Mouse (Mus musculus) liver, postnatal 0 days (tissue): Measurements from ENCODE around the gene Psmd11. TPM values are rescaled to one million over a fixed set of nuclear protein-coding genes. Genes with fewer than 3 reads are reported as not detected.

Experiments
- ATAC-seq: fragments of 200-750 bp; cut with Nextera tagmentation; 2 replicates; pipeline ENCODE4 v1.8.0; 2017; ENCODE audit warnings: mild to moderate bottlenecking, moderate library complexity
- DNase-seq: peaks from one replicate; pipeline ENCODE4 v3.0.0-alpha.2; 2016
- H3K27ac ChIP-seq: fragments of 300-500 bp; sonication (generic); 2 replicates; pipeline ENCODE4 v1.5.1; 2014; ENCODE audit warnings: antibody characterized with exemption, moderate library complexity, mild to moderate bottlenecking, low read depth
- H3K27me3 ChIP-seq: fragments of 300-500 bp; sonication (generic); 2 replicates; pipeline ENCODE4 v1.6.1; 2014; ENCODE audit warnings: low read length, control low read depth, mixed read lengths; ENCODE audit not compliant: insufficient read depth
- H3K36me3 ChIP-seq: fragments of 300-500 bp; sonication (generic); replicated peaks from 2 replicates; pipeline ENCODE4 v1.6.1; 2014; ENCODE audit warnings: mild to moderate bottlenecking, control low read depth, low read length, moderate library complexity, mixed read lengths; ENCODE audit not compliant: insufficient read depth
- H3K4me1 ChIP-seq: fragments of 300-500 bp; sonication (generic); 2 replicates; pipeline ENCODE4 v1.6.1; 2014; ENCODE audit warnings: antibody characterized with exemption, mild to moderate bottlenecking, control low read depth; ENCODE audit not compliant: insufficient read depth
- H3K4me2 ChIP-seq: fragments of 300-500 bp; sonication (generic); 2 replicates; pipeline ENCODE4 v1.6.1; 2014; ENCODE audit warnings: low read depth, mild to moderate bottlenecking, low read length, moderate library complexity, mixed read lengths
- H3K4me3 ChIP-seq: fragments of 300-500 bp; sonication (generic); 2 replicates; pipeline ENCODE4 v1.5.1; 2014; ENCODE audit warnings: low read depth, low read length
- H3K9ac ChIP-seq: fragments of 300-500 bp; sonication (generic); replicated peaks from 2 replicates; pipeline ENCODE4 v1.6.1; 2014; ENCODE audit warnings: mild to moderate bottlenecking, moderate library complexity
- H3K9me3 ChIP-seq: fragments of 300-500 bp; sonication (generic); 2 replicates; pipeline ENCODE4 v1.6.1; 2016; ENCODE audit warnings: mild to moderate bottlenecking, control low read depth, low read length, mixed read lengths
- CTCF ChIP-seq: sonication (generic); IDR thresholded peaks from 2 replicates; pipeline ENCODE4 v1.5.1; 2016; ENCODE audit warnings: antibody characterized with exemption, low read depth
- EP300 ChIP-seq: IDR thresholded peaks from 2 replicates; pipeline ENCODE4 v1.6.1; 2016; ENCODE audit warnings: antibody characterized with exemption, low read depth, mild to moderate bottlenecking
- WGBS: fragments of 180-500 bp; shearing (Covaris S2); extraction: QIAGEN DNeasy Blood & Tissue Kit; methylation state at CpG from one replicate; pipeline ENCODE4 v1.1.7; 2014; ENCODE audit not compliant: insufficient replicate concordance; 5-methylcytosine and 5-hydroxymethylcytosine counted together
- polyA plus RNA-seq: library from polyadenylated mRNA; unstranded; fragments of >200 nt; fragmentation: Nextera tagmentation; extraction: Ambion mirVana; gene quantifications from 2 replicates; pipeline ENCODE4 v1.2.1, GENCODE M21; 2015

Gene Psmd11
- polyA plus RNA-seq, 1 experiment from 2014 or later, result 143 TPM

- Histone ChIP-seq H3K27ac (no peak overlapping the region), H3K4me3 (no peak overlapping the region), H3K4me1 (no peaks in the 10 kb centered on the region), H3K27me3 (no peaks in the 10 kb centered on the region), H3K4me2 (no peak overlapping the region), H3K36me3 (peaks cover 49% of the 10 kb centered on the region), H3K9ac (no peak overlapping the region), H3K9me3 (no peaks in the 10 kb centered on the region)
- no peak for ATAC-seq
- WGBS, result 72% methylated on average over 2 of the region's 2 CpGs
- TF ChIP-seq CTCF (no peak), EP300 (no peak)
- no peak for DNase-seq
These were observed 18.0 kb upstream of the Psmd11 start for GRCm38 (mm10) chr11:80410377-80410776.

DNA sequence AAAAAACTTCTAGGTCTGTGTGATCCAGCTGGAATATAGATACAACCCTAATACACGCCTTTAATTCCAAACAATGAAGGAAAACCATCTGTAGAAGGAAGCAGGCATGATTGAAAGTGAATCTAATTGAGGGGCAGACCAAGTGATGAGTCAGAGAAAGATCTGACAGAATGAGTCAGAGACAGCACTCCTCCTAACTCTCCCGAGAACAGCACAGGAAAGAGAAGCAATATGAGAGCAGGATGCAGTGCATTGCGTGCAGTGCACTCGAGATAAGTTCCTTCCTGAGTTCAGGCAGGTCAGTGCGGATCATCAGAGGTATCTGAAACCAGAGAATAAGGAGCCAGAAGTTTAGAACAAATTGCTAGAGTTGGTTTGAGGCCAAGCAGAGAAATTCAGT lies 11.3 kb upstream of the Psmd11 start:
- 81% methylated on average over 5 of the region's 5 CpGs for WGBS
- ATAC-seq, result no peak
- DNase-seq, result no peak

DNA sequence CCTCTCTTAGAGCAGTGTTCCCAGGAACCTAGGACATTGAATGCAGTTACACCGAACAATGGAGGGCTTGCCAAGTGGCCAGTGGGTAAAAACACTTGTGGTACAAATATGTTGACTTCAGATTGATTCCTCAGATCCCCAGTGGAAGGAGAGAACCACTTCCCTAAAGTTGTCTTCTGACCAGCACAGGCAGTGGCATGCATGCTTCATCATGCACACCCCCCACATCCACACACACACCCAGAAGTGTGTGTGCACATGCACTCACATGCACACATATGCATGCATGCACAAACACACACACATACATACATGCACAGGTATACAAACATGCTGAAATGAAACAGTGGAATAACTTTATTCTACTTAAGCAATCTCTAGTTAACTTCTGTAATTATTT lies 8.7 kb upstream of the Psmd11 start:
- Histone ChIP-seq H3K36me3 (peaks cover 6% of the 10 kb centered on the region; the same call in 1 of the 2 replicates), H3K4me2 (no peak overlapping the region), H3K4me1 (no peaks in the 10 kb centered on the region), H3K9ac (no peak overlapping the region), H3K9me3 (peaks cover 4% of the 10 kb centered on the region; the same call in 1 of the 2 replicates), H3K27me3 (no peaks in the 10 kb centered on the region), H3K27ac (no peak overlapping the region), H3K4me3 (no peak overlapping the region)
- ATAC-seq, result no peak
- no peak for DNase-seq
- TF ChIP-seq EP300 (no peak), CTCF (no peak)
- 82% methylated on average over 1 of the region's 1 CpGs for WGBS

More for the DNA sequence above, 11.3 kb upstream of the Psmd11 start:
- Histone ChIP-seq H3K4me1 (no peaks in the 10 kb centered on the region), H3K36me3 (peaks cover 9% of the 10 kb centered on the region; the same call in 1 of the 2 replicates), H3K4me2 (no peak overlapping the region), H3K4me3 (no peak overlapping the region), H3K9me3 (peaks cover 4% of the 10 kb centered on the region; the same call in 1 of the 2 replicates), H3K27me3 (no peaks in the 10 kb centered on the region), H3K27ac (no peak overlapping the region), H3K9ac (no peak overlapping the region)
- TF ChIP-seq CTCF, result no peak
- no peak for TF ChIP-seq EP300

GRCm38 (mm10) chr11:80420202-80420984 lies 8.0 kb upstream of the Psmd11 start:
- no peaks in the 10 kb centered on the region for H3K27me3 ChIP-seq
- H3K4me2 ChIP-seq, result no peak overlapping the region
- no peak overlapping the region for H3K4me3 ChIP-seq
- no peaks in the 10 kb centered on the region for H3K36me3 ChIP-seq
- H3K9me3 ChIP-seq, result peaks cover 4% of the 10 kb centered on the region; the same call in 1 of the 2 replicates
- no peaks in the 10 kb centered on the region for H3K4me1 ChIP-seq
- no peak for ATAC-seq
- H3K27ac ChIP-seq, result no peak overlapping the region
- TF ChIP-seq CTCF (no peak), EP300 (no peak)
- 42% methylated on average over 2 of the region's 2 CpGs for WGBS
- no peak for DNase-seq
- H3K9ac ChIP-seq, result no peak overlapping the region

GRCm38 (mm10) chr11:80421421-80422047 lies 6.9 kb upstream of the Psmd11 start:
- no peak overlapping the region for H3K27ac ChIP-seq
- WGBS, result 53% methylated on average over 7 of the region's 7 CpGs
- no peak overlapping the region for H3K4me3 ChIP-seq
- H3K36me3 ChIP-seq, result no peaks in the 10 kb centered on the region
- no peak overlapping the region for H3K4me2 ChIP-seq
- H3K27me3 ChIP-seq, result no peaks in the 10 kb centered on the region
- no peaks in the 10 kb centered on the region for H3K4me1 ChIP-seq
- ATAC-seq (no peak), DNase-seq (no peak)
- H3K9ac ChIP-seq, result no peak overlapping the region
- peaks cover 4% of the 10 kb centered on the region; the same call in 1 of the 2 replicates for H3K9me3 ChIP-seq
- TF ChIP-seq EP300 (no peak), CTCF (no peak)

GRCm38 (mm10) chr11:80424691-80425090 lies 3.7 kb upstream of the Psmd11 start:
- 44% methylated on average over 2 of the region's 2 CpGs for WGBS
- peaks cover 4% of the 10 kb centered on the region for H3K4me1 ChIP-seq
- no peak for DNase-seq
- no peaks in the 10 kb centered on the region for H3K27me3 ChIP-seq
- H3K9ac ChIP-seq, result no peak overlapping the region
- no peak overlapping the region for H3K4me3 ChIP-seq
- H3K27ac ChIP-seq, result no peak overlapping the region
- no peak for ATAC-seq
- TF ChIP-seq EP300 (no peak), CTCF (no peak)
- H3K36me3 ChIP-seq, result no peaks in the 10 kb centered on the region
- H3K4me2 ChIP-seq, result no peak overlapping the region
- no peaks in the 10 kb centered on the region for H3K9me3 ChIP-seq
